Comparison of ENCODE assay signal across 8 mouse cellular contexts in genomic region chr3:142700442-142701322, GRCm38 (mm10). TPM values are rescaled to one million over a fixed set of nuclear protein-coding genes. Genes with fewer than 3 reads are reported as not detected.
DNase-seq lines count a peak whose midpoint lies in the region; ATAC-seq lines count a peak whose summit lies in the region.

Gene Kyat3, plus strand, starts transcription at chr3:142701051.

- peaks cover 19% of the 10 kb centered on the region for H3K4me1 ChIP-seq in heart, embryonic 13.5 days
- peaks cover 22% of the 10 kb centered on the region for H3K4me1 ChIP-seq in liver, embryonic 12.5 days
- H3K4me1 ChIP-seq in stomach, embryonic 15.5 days, result no peaks in the 10 kb centered on the region

- no peaks in the 10 kb centered on the region for H3K27me3 ChIP-seq in heart, embryonic 13.5 days (replicated peaks)
- H3K27me3 ChIP-seq in liver, embryonic 12.5 days (replicated peaks), result peaks cover 27% of the 10 kb centered on the region
- no peaks in the 10 kb centered on the region for H3K27me3 ChIP-seq in stomach, embryonic 15.5 days (replicated peaks)

- H3K4me3 ChIP-seq in heart, embryonic 13.5 days, result peak within 1 kb of the TSS; percentile 68
- H3K4me3 ChIP-seq in liver, embryonic 12.5 days, result peak within 1 kb of the TSS; percentile 58
- peak within 1 kb of the TSS; percentile 58 for H3K4me3 ChIP-seq in stomach, embryonic 15.5 days (replicated peaks)

- peak; percentile 71 to 72 for DNase-seq in B cell, adult 2 months
- DNase-seq in brain, embryonic 18.5 days (ENCODE audit: low read depth, low spot score), result peak; percentile 81
- peak; percentile 71 for DNase-seq in fat pad, adult 2 months (ENCODE audit: extremely low read depth, low read depth, low spot score)
- DNase-seq in kidney, postnatal 10 days, result peak; percentile 95
- DNase-seq in natural killer cell, adult 2 months (ENCODE audit: low spot score in 2 of 2), result peak; percentile 45 to 53

- peak within 1 kb of the TSS; percentile 76 for H3K4me2 ChIP-seq in heart, embryonic 13.5 days
- peak within 1 kb of the TSS; percentile 71 for H3K4me2 ChIP-seq in liver, embryonic 12.5 days
- peak within 1 kb of the TSS; percentile 80 for H3K4me2 ChIP-seq in stomach, embryonic 15.5 days

- ATAC-seq in heart, embryonic 13.5 days (ENCODE audit: extremely low read depth, insufficient number of reproducible peaks, low FRiP score, low TSS enrichment), result peak; percentile 96
- ATAC-seq in liver, embryonic 12.5 days, result peak; percentile 98
- ATAC-seq in stomach, embryonic 15.5 days (ENCODE audit: insufficient read depth, low FRiP score, low read depth), result peak; percentile 100

- H3K9me3 ChIP-seq in heart, embryonic 13.5 days, result no peaks in the 10 kb centered on the region
- no peaks in the 10 kb centered on the region for H3K9me3 ChIP-seq in liver, embryonic 12.5 days (replicated peaks)
- H3K9me3 ChIP-seq in stomach, embryonic 15.5 days, result no peaks in the 10 kb centered on the region

- H3K9ac ChIP-seq in heart, embryonic 13.5 days, result peak within 1 kb of the TSS; percentile 82
- peak within 1 kb of the TSS; percentile 48 for H3K9ac ChIP-seq in liver, embryonic 12.5 days
- peak within 1 kb of the TSS; percentile 45 for H3K9ac ChIP-seq in stomach, embryonic 15.5 days

- H3K36me3 ChIP-seq in heart, embryonic 13.5 days, result 0 out of 2 replicates have a peak, but pooled peaks cover 5% of the 10 kb centered on the region
- H3K36me3 ChIP-seq in liver, embryonic 12.5 days, result no peaks in the 10 kb centered on the region; the same call in 1 of the 2 replicates
- H3K36me3 ChIP-seq in stomach, embryonic 15.5 days, result no peaks in the 10 kb centered on the region

- under 1% methylated on average over 48 of the region's 48 CpGs for WGBS in heart, embryonic 13.5 days
- under 1% methylated on average over 48 of the region's 48 CpGs for WGBS in liver, embryonic 12.5 days (ENCODE audit: insufficient replicate concordance)
- under 1% methylated on average over 48 of the region's 48 CpGs for WGBS in stomach, embryonic 15.5 days

- peak within 1 kb of the TSS; percentile 78 for H3K27ac ChIP-seq in heart, embryonic 13.5 days (replicated peaks)
- H3K27ac ChIP-seq in liver, embryonic 12.5 days, result 0 out of 2 replicates have a peak within 1 kb of the TSS, but pooled peaks have one; percentile 63
- H3K27ac ChIP-seq in stomach, embryonic 15.5 days, result peak within 1 kb of the TSS; percentile 82

RNA-seq across cellular contexts. Expression of gene Kyat3, which starts in this region (rescaled TPM):
- polyA plus RNA-seq in heart, embryonic 13.5 days (2015; fragmentation: Nextera tagmentation; extraction: Ambion mirVana), result 11.1 and 12.0 TPM in 2 replicates
- polyA plus RNA-seq in liver, embryonic 12.5 days (2016; fragmentation: Nextera tagmentation; extraction: Ambion mirVana), result 9.5 and 11.0 TPM in 2 replicates
- 17.7 and 20.6 TPM in 2 replicates for polyA plus RNA-seq in stomach, embryonic 15.5 days (2015; fragmentation: Nextera tagmentation; extraction: Ambion mirVana)

Comparison
In these comparisons a context has a peak if more than half of its experiments do, and no peak if none do; other contexts are left out.
1. Peak in every context shown above with its lines: DNase-seq, ATAC-seq, H3K4me3 ChIP-seq and H3K27ac ChIP-seq.